Mouse (Mus musculus) neutrophil, adult 83 days (primary cell): ENCODE measurements around the gene Pea15a. TPM values are rescaled to one million over a fixed set of nuclear protein-coding genes. Genes with fewer than 3 reads are reported as not detected.

ENCODE experiments used
- total RNA-seq, 2 experiments: library from RNA; stranded (reverse); gene quantifications; one replicate each; pipeline ENCODE4 v1.2.4; 2023

Pea15a gene
- 1 to 10 TPM; 6.4 to 6.6 TPM for total RNA-seq

DNA sequence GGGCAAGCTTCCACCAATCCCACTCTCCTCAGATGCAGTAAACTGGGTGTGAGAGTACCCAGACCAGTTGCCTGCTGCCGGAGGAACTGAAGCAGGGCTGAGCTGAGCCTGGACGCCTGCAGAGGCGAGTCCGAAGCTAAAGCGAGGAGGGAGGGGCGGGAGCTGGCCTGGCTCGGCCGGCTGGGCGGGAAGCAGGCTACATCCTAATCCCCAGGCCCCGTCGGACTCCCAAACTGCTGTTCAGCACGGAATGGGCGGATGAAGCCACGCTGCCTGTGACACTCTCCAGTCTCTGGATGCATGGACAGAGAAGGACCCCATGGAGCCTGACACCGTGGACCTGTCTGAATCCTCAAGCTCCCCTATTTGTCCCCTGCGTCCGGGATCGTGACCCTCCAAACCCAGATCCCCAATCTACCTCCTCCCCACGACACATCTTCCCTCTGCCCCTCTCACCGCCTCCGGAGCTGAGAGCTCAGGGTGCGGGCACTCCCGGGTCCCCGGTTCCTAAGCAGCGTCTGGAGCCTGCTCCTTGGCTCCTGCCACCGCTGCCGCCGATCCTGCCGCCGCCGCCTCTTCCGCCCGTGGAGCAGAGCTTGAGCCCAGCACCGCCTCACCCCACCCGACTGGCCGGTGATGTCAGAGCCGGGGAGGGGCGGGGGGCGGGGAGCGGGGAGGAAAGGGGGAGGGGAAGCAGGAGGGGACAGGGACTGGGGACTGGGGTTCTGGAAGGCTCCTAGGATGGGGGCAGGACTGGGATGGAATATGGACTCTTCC, at the start of gene Pea15a:
Gene Pea15a (minus strand): TSS at position 664 of the 777 bp plus-strand sequence.

DNA sequence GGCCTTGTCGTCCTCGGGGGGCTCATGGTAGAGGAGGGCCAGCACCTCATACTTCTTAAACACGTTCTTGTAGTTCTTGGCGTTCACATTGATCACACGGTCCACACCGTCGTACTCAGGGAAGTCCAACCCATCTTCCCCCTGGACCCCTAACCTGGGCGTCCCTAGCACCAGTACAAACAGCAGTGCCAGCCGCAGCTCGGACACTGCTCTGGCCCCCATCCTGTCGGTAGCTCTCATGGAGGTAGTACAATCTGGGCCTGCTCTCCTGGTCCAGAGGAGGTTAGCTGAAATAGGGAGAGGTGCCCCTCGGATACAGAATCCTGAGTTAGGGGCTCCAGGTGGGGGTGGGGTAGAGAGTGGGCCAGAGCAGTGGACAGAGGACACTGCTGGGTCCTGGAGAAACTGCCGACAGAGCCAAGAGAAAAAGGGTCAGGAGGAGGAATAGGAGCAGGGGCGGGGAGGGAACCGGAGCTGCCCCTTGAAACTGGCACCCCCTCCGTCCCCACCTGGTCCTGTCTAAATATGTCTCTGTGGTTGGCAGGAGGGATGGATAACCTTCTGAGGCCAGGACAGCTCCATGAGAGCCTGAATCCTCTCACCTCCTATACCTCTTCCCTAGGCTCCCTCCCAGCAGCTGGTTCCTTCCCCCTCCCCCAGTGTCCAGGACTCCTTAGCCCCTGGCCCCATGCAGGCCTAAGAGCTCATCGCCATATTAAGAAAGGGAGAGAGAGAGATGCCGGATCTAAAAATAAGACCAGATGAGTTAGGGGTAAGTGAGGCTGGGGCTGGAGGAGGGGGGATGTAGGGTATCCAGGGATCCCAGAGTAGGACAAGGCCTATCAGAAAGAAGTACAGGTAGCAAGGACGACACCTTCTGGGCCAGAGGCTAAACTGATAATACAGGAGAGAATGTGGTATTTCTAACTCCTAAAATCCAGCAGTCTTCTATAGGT, 13.1 kb upstream of the Pea15a start, which contains the start of gene Casq1:
Gene Casq1 (minus strand): TSS at position 418 of the 956 bp plus-strand sequence.

DNA sequence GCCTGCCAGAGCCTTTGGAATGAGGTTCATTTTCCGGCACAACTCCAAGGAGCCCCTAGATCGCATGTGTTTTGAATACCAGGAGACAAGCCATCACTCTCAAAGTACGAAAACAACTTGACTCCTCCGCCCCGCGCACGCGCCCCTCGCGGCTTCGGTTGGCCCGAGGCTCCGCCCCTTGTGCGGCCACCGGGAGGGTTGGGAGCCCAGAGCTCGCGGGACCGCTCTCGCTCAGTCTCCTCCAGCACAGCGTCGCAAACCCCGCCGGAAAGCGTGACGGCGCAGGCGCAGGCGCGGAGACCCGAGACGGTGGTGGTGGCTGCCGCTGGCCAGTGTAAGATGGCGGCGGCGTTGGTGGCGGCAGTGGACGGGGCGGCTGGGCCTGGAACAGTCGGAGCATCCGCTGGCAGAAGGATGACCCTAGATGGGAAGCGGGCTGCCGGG, 58.7 kb downstream of the Pea15a start, which contains the start of gene Dcaf8:
Gene Dcaf8 (plus strand): TSS at position 250 of the 444 bp plus-strand sequence.

Other genes with a start within 250 kb of the Pea15a start
- gene Vangl2, start 178.4 kb downstream of the Pea15a start, total RNA-seq: 1 to 10 TPM; 1.5 to 2.1 TPM
- gene Nhlh1, start 149.2 kb downstream of the Pea15a start, total RNA-seq: not detected
- gene Copa, start 124.3 kb downstream of the Pea15a start, total RNA-seq: 100 to 1,000 TPM; 112 to 123 TPM
- 10 to 100 TPM; 82.2 to 85.8 TPM for gene Ncstn, start 124.0 kb downstream of the Pea15a start, total RNA-seq
- 10 to 100 TPM; 29.5 to 34.0 TPM for gene Pex19, start 80.0 kb downstream of the Pea15a start, total RNA-seq
- gene Dcaf8, start 58.7 kb downstream of the Pea15a start, total RNA-seq: 10 to 100 TPM; 48.5 to 55.6 TPM
- not detected for gene Casq1, start 13.1 kb upstream of the Pea15a start, total RNA-seq
- gene Atp1a4, start 51.6 kb upstream of the Pea15a start, total RNA-seq: not detected
- gene Igsf8, start 54.8 kb upstream of the Pea15a start, total RNA-seq: 10 to 100 TPM; 23.1 to 24.0 TPM
- gene Atp1a2, start 91.3 kb upstream of the Pea15a start, total RNA-seq: not detected
- gene Kcnj9, start 122.5 kb upstream of the Pea15a start, total RNA-seq: not detected
- gene Kcnj10, start 134.4 kb upstream of the Pea15a start, total RNA-seq: 1 to 10 TPM; 1.6 to 3.3 TPM
- gene Pigm, start 169.7 kb upstream of the Pea15a start, total RNA-seq: 10 to 100 TPM; 15.4 to 15.9 TPM